Mouse (Mus musculus): ENCODE results near the gene Pacrg. TPM values are rescaled to one million over a fixed set of nuclear protein-coding genes. Genes with fewer than 3 reads are reported as not detected.

Gene Pacrg
- polyA plus RNA-seq, 1 experiment from 2014 or later: 0.89 TPM

- 54% methylated on average over 3 of the region's 3 CpGs for WGBS
- no peak overlapping the region for H3K27ac ChIP-seq
- DNase-seq (ENCODE audit: low spot score): no peak
- no peaks in the 10 kb centered on the region for H3K9me3 ChIP-seq
- peaks cover 8% of the 10 kb centered on the region for H3K4me1 ChIP-seq
- peaks cover 12% of the 10 kb centered on the region; the same call in 1 of the 2 replicates for H3K27me3 ChIP-seq (ENCODE audit: insufficient read depth, poor library complexity, severe bottlenecking)
- no peaks in the 10 kb centered on the region for H3K36me3 ChIP-seq
- no peak overlapping the region for H3K4me3 ChIP-seq
Observed at GRCm38 (mm10) chr17:10724853-10725252, 115.3 kb downstream of the Pacrg start.

- Histone ChIP-seq H3K27ac (no peak overlapping the region), H3K4me3 (no peak overlapping the region), H3K4me1 (peaks cover 14% of the 10 kb centered on the region), H3K9me3 (no peaks in the 10 kb centered on the region), H3K27me3 (ENCODE audit: insufficient read depth, poor library complexity, severe bottlenecking) (peaks cover 24% of the 10 kb centered on the region; the same call in 1 of the 2 replicates), H3K36me3 (no peaks in the 10 kb centered on the region)
- 66% methylated on average over 1 of the region's 1 CpGs for WGBS
- no peak for DNase-seq (ENCODE audit: low spot score)
Observed at GRCm38 (mm10) chr17:10721562-10721961, 118.5 kb downstream of the Pacrg start.

- peaks cover 6% of the 10 kb centered on the region; the same call in 1 of the 2 replicates for H3K4me1 ChIP-seq
- no peaks in the 10 kb centered on the region for H3K36me3 ChIP-seq
- 80% methylated on average over 1 of the region's 1 CpGs for WGBS
- H3K27ac ChIP-seq: no peak overlapping the region
- H3K27me3 ChIP-seq (ENCODE audit: insufficient read depth, poor library complexity, severe bottlenecking): peaks cover 25% of the 10 kb centered on the region; the same call in 1 of the 2 replicates
- no peak overlapping the region for H3K4me3 ChIP-seq
- H3K9me3 ChIP-seq: no peaks in the 10 kb centered on the region
- no peak for DNase-seq (ENCODE audit: low spot score)
Observed at GRCm38 (mm10) chr17:10717148-10717547, 123.0 kb downstream of the Pacrg start.

- Histone ChIP-seq H3K27me3 (ENCODE audit: insufficient read depth, poor library complexity, severe bottlenecking) (peaks cover 16% of the 10 kb centered on the region; the same call in 1 of the 2 replicates), H3K9me3 (no peaks in the 10 kb centered on the region), H3K27ac (no peak overlapping the region), H3K36me3 (no peaks in the 10 kb centered on the region), H3K4me1 (0 out of 2 replicates have a peak, but pooled peaks cover 3% of the 10 kb centered on the region), H3K4me3 (no peak overlapping the region)
- WGBS: 67% methylated on average over 6 of the region's 6 CpGs
- no peak for DNase-seq (ENCODE audit: low spot score)
Observed at GRCm38 (mm10) chr17:10702781-10703180, 137.3 kb downstream of the Pacrg start.

GRCm38 (mm10) chr17:10698041-10698440, 142.1 kb downstream of the Pacrg start:
- peaks cover 5% of the 10 kb centered on the region; the same call in 1 of the 2 replicates for H3K27me3 ChIP-seq (ENCODE audit: insufficient read depth, poor library complexity, severe bottlenecking)
- no peaks in the 10 kb centered on the region for H3K9me3 ChIP-seq
- WGBS: 53% methylated on average over 8 of the region's 8 CpGs
- no peak for DNase-seq (ENCODE audit: low spot score)
- no peak overlapping the region for H3K27ac ChIP-seq
- no peak overlapping the region for H3K4me3 ChIP-seq
- H3K36me3 ChIP-seq: no peaks in the 10 kb centered on the region
- H3K4me1 ChIP-seq: 0 out of 2 replicates have a peak, but pooled peaks cover 3% of the 10 kb centered on the region

- no peak for DNase-seq (ENCODE audit: low spot score)
- Histone ChIP-seq H3K9me3 (no peaks in the 10 kb centered on the region), H3K27me3 (ENCODE audit: insufficient read depth, poor library complexity, severe bottlenecking) (no peaks in the 10 kb centered on the region)
Observed at GRCm38 (mm10) chr17:10695421-10695820, 144.7 kb downstream of the Pacrg start.

GRCm38 (mm10) chr17:10677098-10677497, 163.0 kb downstream of the Pacrg start:
- no peaks in the 10 kb centered on the region for H3K27me3 ChIP-seq (ENCODE audit: insufficient read depth, poor library complexity, severe bottlenecking)
- H3K36me3 ChIP-seq: no peaks in the 10 kb centered on the region
- H3K4me1 ChIP-seq: peaks cover 5% of the 10 kb centered on the region
- no peaks in the 10 kb centered on the region for H3K9me3 ChIP-seq
- WGBS: 80% methylated on average over 4 of the region's 4 CpGs
- no peak overlapping the region for H3K4me3 ChIP-seq
- no peak for DNase-seq (ENCODE audit: low spot score)
- H3K27ac ChIP-seq: no peak overlapping the region

More at GRCm38 (mm10) chr17:10695421-10695820, 144.7 kb downstream of the Pacrg start:
- no peaks in the 10 kb centered on the region for H3K4me1 ChIP-seq
- no peak overlapping the region for H3K27ac ChIP-seq
- no peak overlapping the region for H3K4me3 ChIP-seq
- H3K36me3 ChIP-seq: no peaks in the 10 kb centered on the region

- Histone ChIP-seq H3K4me3 (no peak overlapping the region), H3K27ac (no peak overlapping the region), H3K9me3 (no peaks in the 10 kb centered on the region), H3K4me1 (peaks cover 5% of the 10 kb centered on the region), H3K27me3 (ENCODE audit: insufficient read depth, poor library complexity, severe bottlenecking) (no peaks in the 10 kb centered on the region), H3K36me3 (no peaks in the 10 kb centered on the region)
- whole genome bisulfite sequencing: 66% methylated on average over 5 of the region's 5 CpGs
- DNase-seq (ENCODE audit: low spot score): no peak
Observed at GRCm38 (mm10) chr17:10675536-10675935, 164.6 kb downstream of the Pacrg start.

GRCm38 (mm10) chr17:10675048-10675447, 165.1 kb downstream of the Pacrg start:
- Histone ChIP-seq H3K27ac (no peak overlapping the region), H3K36me3 (no peaks in the 10 kb centered on the region), H3K4me1 (peaks cover 5% of the 10 kb centered on the region), H3K9me3 (no peaks in the 10 kb centered on the region), H3K27me3 (ENCODE audit: insufficient read depth, poor library complexity, severe bottlenecking) (no peaks in the 10 kb centered on the region), H3K4me3 (no peak overlapping the region)
- 66% methylated on average over 3 of the region's 3 CpGs for WGBS
- no peak for DNase-seq (ENCODE audit: low spot score)

GRCm38 (mm10) chr17:10661294-10661693, 178.8 kb downstream of the Pacrg start:
- no peaks in the 10 kb centered on the region for H3K27me3 ChIP-seq (ENCODE audit: insufficient read depth, poor library complexity, severe bottlenecking)
- DNase-seq (ENCODE audit: low spot score): no peak
- H3K4me3 ChIP-seq: no peak overlapping the region
- H3K36me3 ChIP-seq: no peaks in the 10 kb centered on the region
- H3K9me3 ChIP-seq: no peaks in the 10 kb centered on the region; the same call in 1 of the 2 replicates
- no peak overlapping the region for H3K27ac ChIP-seq
- H3K4me1 ChIP-seq: peaks cover 4% of the 10 kb centered on the region
- WGBS: 77% methylated on average over 4 of the region's 4 CpGs

- Histone ChIP-seq H3K27ac (no peak overlapping the region), H3K9me3 (no peaks in the 10 kb centered on the region), H3K27me3 (ENCODE audit: insufficient read depth, poor library complexity, severe bottlenecking) (no peaks in the 10 kb centered on the region), H3K4me3 (no peak overlapping the region), H3K4me1 (no peaks in the 10 kb centered on the region), H3K36me3 (no peaks in the 10 kb centered on the region)
- DNase-seq (ENCODE audit: low spot score): no peak
- WGBS: 81% methylated on average over 7 of the region's 7 CpGs
Observed at GRCm38 (mm10) chr17:10643604-10644003, 196.5 kb downstream of the Pacrg start.

GRCm38 (mm10) chr17:10639816-10640215, 200.3 kb downstream of the Pacrg start:
- Histone ChIP-seq H3K36me3 (no peaks in the 10 kb centered on the region), H3K9me3 (no peaks in the 10 kb centered on the region), H3K27me3 (ENCODE audit: insufficient read depth, poor library complexity, severe bottlenecking) (no peaks in the 10 kb centered on the region), H3K4me3 (no peak overlapping the region), H3K4me1 (no peaks in the 10 kb centered on the region), H3K27ac (no peak overlapping the region)
- no peak for DNase-seq (ENCODE audit: low spot score)
- WGBS: 70% methylated on average over 1 of the region's 1 CpGs

GRCm38 (mm10) chr17:10635955-10636470, 204.1 kb downstream of the Pacrg start:
- DNase-seq (ENCODE audit: low spot score): no peak
- 76% methylated on average over 8 of the region's 8 CpGs for WGBS
- Histone ChIP-seq H3K27ac (no peak overlapping the region), H3K9me3 (no peaks in the 10 kb centered on the region), H3K27me3 (ENCODE audit: insufficient read depth, poor library complexity, severe bottlenecking) (no peaks in the 10 kb centered on the region), H3K4me3 (no peak overlapping the region), H3K4me1 (no peaks in the 10 kb centered on the region), H3K36me3 (no peaks in the 10 kb centered on the region)

- Histone ChIP-seq H3K4me1 (no peaks in the 10 kb centered on the region), H3K27ac (no peak overlapping the region), H3K27me3 (ENCODE audit: insufficient read depth, poor library complexity, severe bottlenecking) (no peaks in the 10 kb centered on the region), H3K9me3 (no peaks in the 10 kb centered on the region), H3K4me3 (no peak overlapping the region), H3K36me3 (no peaks in the 10 kb centered on the region)
- no peak for DNase-seq (ENCODE audit: low spot score)
- 91% methylated on average over 11 of the region's 11 CpGs for WGBS
Observed at GRCm38 (mm10) chr17:10635470-10635869, 204.6 kb downstream of the Pacrg start.

Measured in heart, embryonic 10.5 days (tissue).